Mouse (Mus musculus): ENCODE measurements around the gene Zfp207. TPM values are rescaled to one million over a fixed set of nuclear protein-coding genes. Genes with fewer than 3 reads are reported as not detected.
"Not testable (repeated sequence)": the region's sequence is repeated elsewhere in the genome, so short reads cannot be mapped to it uniquely, and the experiment has no call there.

The Zfp207 gene
- total RNA-seq (2021) (100 to 1,000 TPM; 131 to 142 TPM), polyA plus RNA-seq (2012; rRNA removed) (45.7 and 53.3 TPM in 2 replicates)
- long read RNA-seq, transcript Zfp207-201 (11 exons, 2,245 nt): major isoform, 28 of 40 reads
- long read RNA-seq, partial matches to known transcripts: 4 of 40 reads
- long read RNA-seq, other reads (novel, unspliced or antisense): 4 of 40 reads

DNA sequence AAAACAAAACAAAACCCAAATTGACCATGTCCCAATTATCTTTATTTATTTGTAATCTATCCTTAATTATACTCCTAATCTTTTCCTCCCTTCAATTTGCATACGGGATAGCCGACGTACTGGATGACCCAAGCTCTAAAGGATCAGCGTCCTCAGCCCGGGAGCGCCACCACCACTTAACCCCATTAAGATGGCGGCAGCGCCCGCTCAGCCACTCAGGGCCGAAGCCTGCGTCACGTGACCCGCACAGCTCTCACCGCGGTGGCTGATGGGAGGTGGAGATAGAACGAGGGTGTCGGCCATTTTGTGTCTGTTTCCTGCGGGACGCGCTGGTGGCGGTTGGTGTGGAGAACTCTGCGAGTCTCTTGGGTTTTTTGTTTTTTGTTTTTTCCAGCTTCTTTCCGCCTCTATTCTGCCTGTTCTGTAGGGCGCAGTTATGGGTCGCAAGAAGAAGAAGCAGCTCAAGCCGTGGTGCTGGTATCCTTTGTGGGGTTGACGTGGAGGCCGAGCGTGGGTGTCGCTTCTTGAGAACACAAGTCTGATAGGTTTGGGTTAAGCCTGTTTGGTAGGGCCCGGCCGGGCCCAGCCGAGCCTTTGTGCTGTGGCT lies at the start of gene Zfp207:
Gene Zfp207, plus strand, starts transcription at position 261 of the 607 bp plus-strand sequence.
- DNase-seq: peak; percentile 97

DNA sequence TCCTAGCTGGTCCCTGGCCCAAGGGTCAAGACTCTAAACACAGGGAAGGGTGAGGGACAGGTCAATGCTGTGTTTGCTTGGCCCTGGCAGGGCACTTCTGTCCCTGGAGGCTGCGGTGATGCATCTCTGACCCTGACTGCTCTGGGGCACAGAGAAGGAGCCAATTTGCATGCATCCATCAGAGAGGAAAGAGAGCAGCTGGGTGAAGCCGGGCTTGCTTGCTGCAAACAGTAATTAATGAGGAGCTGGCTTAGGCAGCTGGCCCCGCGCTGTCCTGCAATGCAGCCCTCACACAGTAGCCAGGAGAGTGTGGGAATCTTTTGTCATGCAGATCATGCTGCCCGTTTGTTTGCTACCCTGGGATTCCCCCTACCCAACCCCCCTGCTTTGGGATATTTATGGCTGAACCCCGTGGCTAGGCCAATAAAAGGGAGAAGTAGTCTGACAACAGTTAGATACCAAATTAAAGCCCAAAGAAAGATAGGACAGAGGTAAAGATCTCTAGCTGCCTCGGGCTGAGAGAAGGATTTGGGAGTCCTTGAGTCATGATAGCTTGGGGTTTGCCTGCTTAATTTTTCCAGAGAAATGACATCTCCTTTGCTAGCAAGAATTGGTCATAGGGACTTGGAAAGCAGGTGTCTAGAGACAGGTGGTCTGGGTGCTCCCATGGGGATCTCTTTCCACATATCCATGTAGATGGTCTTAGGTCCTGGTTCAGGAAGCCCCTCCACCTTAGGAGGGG lies 47.3 kb upstream of the Zfp207 start:
- DNase-seq: peak; percentile 79

DNA sequence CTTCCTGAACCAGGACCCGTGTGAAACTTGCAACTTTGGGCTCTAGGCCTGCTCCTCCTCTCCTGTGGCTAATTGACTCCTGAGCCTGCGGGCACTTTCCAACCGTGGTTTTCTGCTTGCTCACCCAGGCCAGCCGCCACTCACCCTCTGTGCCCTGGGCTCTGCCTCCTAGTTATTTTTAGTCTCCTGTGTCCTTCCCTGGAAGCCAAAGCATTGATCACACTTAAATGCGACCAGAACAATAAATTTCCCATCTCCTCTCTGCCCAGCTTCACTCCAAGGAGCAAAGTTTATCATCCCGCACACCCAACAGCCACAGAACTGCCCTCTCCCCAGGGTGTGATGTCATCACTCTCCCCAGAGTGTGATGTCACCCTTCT lies 46.7 kb upstream of the Zfp207 start:
- DNase-seq: peak; percentile 76

DNA sequence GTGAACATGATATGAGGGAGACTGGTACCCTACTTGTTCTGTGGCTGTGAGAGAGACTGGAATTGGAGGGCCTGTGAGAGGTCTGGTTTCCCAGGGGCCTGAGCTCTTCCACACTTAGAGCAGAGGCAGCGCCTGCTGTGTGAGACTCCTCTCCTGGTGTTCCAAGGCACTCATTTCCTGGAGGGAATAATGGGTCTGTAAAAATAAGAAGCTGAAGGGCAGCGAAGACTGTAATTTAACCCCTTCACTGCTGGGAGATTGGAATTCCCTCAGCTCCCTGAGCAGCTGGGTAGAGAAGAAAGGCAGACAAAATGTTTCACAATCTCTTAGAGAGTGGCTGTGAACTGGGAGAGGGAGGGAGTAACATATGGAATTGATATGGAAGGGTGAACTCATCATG lies 40.6 kb upstream of the Zfp207 start:
- no peak for DNase-seq

DNA sequence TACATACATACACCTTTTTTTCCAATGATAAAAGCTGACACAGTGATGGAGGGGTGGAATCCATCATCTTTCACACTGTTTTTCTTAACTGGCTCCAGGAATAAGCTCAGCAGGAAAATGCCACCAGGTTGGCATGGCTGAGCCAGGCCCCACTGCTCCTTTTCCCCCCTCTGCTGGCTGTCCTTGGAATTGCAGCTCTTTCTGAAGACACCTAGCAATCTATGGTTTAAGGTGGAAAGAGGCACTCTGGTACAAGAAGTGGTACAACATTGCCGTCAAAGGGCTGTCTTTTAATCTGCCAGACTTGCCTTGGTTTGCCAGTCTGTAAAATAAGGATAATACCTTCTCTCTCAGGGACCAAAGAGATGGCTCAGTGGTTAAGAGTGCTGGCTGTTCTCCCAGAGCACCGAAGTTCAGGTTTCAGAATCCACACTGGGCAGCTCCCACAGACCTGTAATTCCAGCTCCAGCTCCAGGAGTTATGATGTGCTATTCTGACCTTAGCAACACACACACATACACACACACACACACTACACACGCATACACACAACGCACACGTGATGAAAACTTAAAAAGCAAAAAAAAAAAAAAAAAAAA lies 31.1 kb upstream of the Zfp207 start:
- peak; percentile 85 for DNase-seq

DNA sequence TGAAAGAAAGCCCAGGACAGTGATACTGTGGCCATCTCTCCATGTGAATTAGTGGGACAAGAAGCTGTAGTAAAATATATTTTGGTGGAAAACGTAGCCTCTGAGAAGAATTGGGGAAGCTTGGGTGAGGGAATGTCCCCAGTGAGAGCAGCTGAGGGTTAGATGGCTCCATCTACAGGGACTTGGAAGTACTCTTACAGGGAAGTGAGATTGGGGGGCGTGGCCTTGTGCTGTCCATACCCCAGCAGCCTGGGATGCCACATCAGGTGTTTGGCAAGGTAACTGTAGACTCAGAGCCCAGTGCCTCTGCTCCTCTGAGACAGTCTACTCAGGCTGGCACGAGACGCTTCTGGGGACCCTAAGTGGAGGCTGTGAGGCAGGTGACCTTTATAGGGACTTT lies 28.2 kb upstream of the Zfp207 start:
- DNase-seq: no peak

DNA sequence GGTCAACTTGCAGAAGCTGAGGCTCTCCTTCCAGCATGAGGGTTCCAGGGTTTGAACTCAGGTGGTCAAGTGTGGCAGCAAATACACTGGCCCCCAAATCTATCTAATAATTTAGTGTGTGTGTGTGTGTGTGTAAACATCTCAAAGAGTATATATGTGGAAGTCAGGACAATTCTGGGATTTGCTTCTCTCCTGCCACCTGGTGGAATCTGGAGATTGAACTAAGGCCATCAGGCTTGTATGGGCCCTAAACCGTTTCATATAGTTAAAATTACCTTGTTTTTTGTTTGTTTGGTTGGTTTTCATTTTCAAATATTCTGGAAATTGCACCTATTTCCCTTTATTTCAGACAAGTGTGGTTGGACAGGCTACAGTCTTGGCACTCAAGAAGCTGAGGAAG lies 14.1 kb upstream of the Zfp207 start:
- no peak for DNase-seq

DNA sequence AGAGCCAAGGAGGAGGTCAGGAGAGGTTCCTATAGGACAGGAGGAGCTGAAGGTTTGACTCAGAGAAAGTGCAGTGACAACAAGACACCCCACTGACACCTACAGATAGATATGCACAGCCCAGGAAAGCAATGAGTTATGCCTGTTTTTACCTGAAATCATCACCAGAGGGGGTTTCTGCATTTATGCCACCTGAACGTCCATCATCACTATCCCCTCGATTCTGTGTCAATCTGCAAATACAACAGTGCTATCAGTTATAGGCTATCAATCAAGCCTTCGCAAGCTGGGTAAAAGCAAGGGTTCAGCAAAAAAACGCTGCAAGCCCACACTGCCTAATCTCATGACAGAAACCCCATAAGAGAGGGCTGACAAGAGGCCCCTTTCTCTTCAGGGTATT lies 6.4 kb upstream of the Zfp207 start:
- no peak for DNase-seq

DNA sequence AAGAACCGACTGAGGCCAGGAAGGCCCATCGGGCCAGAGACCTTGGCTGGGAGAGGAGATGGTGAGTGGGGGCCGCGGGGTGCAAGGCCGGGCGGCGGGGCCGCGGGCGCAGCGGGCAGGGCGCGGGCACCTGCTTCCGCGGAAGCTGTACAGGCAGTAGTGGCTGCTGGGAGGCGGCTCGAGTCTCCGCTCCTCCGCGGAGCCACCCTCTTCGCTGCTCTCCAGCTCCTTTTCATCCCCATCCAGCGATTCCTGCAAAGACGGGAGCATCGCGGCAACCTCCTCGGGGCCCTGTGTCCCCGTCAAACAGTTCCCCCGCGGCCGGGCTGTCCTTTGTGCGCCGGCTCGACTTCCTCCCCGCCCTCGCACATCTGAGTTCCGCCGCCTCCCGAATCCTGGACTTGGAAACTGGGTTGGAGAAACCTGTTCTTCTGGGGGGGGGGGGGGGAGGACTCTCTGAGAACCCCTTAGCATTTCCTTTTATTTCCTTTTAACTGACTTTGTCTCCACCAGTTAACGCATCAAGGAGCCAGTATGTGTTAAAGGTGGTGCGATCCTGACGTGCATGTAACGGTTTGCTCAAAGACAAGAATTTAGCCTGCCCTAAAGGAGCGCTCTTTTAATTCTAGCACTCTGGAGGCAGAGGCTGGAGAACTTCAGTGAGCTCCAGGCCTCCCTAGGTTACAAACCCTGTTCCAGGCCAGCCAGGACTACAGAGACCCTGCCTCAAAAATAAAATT lies 5.2 kb upstream of the Zfp207 start, which contains the start of gene 5730455P16Rik:
Gene 5730455P16Rik, minus strand, starts transcription at position 323 of the 740 bp plus-strand sequence.
- DNase-seq: peak; percentile 91

DNA sequence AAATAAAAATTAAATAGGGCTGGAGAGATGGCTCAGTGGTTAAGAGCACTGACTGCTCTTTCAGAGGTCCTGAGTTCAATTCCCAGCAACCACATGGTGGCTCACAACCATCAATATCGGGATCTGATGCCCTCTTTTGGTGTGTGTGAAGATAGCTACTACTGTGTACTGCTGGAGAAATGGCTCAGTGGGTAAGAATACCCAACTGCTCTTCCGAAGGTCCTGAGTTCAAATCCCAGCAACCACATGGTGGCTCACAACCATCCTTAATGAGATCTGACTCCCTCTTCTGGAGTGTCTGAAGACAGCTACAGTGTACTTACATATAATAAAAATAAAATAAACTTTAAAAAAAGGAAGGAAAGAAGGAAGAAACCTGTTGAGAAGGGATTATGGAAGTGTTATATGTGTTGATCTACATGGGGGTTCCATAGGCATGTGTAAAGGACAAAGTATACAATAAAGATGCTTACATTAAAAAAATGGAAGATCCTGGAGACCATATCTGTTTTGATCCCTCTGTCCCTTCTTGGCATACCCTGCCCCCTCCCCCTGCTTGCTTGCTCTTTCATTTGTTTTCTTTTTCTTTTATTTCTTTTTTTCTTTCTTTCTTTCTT lies 4.5 kb upstream of the Zfp207 start:
- DNase-seq: not testable (repeated sequence)

DNA sequence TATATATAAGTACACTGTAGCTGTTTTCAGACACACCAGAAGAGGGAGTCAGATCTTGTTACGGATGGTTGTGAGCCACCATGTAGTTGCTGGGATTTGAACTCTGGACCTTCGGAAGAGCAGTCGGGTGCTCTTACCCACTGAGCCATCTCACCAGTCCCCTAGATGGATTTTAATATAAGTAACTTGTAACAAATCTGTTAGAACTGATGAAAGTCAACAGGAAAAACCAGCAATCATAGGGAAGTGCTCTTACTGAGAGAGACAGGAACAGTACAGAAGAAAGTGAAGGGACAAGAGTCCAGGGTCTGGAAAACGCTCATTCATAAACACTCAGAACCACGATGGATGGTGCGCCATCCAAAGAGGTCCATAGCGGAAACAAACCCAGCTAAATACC lies 3.9 kb upstream of the Zfp207 start:
- DNase-seq: not testable (repeated sequence)

DNA sequence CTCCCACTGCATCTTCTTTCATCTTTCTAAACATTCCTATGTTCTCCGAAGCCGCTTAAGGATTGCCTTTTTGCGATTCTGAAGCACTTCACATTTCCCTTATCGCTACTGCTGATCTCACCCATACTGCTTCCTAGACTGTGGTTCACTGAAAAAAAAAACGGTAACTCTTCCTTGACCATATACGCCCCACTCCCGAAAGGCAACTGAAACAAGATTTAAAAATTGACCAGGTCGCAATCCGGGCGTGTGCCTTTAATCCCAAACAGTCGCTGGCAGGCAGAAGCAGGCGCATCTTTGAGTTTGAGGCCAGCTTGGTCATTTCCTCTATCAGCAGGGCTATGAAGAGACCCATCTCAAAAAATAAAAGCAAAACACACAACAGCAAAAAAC lies 457 bp upstream of the Zfp207 start:
- DNase-seq: peak; percentile 59

DNA sequence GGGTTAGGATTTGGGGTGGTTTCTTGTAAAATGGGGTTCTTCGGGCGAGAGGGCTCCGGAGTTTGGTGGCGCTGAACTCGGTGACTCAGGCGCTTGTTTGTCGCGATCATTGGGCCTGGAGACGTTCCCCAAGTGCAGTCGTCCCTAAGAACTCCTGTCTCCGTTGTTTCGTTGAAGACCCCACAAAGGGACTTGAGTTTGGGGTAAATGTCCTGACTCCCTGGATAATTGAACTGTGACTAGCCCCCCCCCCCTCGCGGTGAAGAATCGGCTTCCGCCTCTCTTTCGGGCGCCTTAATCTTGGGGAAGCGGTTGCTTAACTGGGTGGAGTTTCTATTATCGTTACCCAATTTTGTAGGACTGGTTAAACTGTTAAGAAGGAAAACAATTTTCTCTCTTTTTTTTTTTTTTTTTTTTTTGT lies 557 bp downstream of the Zfp207 start:
- DNase-seq: no peak

DNA sequence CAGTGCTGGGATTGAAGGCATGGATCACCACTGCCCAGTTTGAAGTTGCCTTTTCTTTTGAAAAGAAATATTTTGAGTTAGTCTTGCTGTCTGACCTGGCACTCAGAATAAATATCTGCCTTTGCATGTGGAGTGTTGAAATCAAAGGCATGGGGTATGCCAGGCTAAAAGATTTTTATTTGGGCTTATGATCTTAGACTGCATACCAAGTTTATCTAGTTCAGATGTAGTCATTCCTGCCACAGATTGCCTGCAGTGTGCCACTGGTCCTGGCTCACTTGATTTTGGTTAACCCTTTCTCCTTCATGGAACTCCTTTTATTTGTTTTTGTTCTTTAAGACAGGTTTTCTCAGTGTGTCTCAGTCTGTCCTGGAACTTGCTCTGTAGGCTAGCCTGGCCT lies 1.4 kb downstream of the Zfp207 start:
- peak; percentile 17 for DNase-seq

DNA sequence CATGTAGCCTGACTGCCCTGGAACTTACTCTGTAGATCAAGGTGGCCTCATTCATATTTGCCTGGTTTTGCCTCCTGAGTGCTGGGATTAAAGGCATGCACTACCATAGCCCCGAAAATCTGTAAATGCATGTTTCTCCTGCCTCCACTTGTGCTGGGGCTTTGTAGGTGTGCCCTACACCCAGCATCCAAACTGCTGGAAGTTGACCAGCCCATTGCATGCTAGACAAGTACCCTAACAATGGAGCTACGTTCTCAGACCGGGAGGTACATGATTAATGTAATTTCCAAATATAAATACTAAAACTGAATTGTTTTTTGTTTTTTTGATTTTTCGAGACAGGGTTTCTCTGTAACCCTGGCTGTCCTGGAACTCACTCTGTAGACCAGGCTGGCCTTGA lies 2.0 kb downstream of the Zfp207 start:
- peak; percentile 17 for DNase-seq

DNA sequence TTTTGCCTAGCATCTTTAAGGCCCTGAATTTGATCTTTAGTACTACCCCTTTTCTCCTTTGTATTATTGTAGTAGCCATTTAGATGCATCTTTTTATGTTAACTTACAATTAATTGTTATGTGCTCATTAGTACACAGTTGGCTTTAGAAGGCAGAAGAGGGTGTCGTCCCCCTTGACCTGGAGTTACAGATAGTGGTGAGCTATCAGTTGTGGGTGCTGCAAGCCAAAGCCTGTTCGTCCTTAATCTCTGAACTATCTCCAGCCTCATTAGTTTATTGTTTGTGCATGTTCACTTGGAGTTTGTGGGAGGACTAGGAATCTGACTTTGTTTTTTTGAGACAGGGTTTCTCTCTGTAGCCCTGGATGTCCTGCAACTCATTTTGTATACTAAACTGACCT lies 3.7 kb downstream of the Zfp207 start:
- DNase-seq: no peak

DNA sequence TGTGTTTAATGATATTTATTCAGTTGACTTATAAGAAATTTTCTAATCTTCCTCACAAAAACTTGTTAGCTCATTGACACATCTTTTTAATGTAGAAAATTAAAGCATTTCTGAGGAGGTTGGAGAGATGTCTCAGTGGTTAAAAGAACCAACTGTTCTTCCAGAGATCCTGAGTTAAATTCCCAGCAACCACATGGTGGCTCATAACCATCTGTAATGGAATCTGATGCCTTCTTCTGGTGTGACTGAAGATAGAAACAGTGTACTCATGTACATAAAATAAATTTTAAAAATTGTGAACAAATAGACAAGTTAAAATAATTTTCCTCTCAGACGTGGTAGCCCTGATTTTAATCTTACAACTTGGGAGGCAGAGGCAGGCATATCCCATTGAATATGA lies 6.8 kb downstream of the Zfp207 start:
- DNase-seq: no peak

DNA sequence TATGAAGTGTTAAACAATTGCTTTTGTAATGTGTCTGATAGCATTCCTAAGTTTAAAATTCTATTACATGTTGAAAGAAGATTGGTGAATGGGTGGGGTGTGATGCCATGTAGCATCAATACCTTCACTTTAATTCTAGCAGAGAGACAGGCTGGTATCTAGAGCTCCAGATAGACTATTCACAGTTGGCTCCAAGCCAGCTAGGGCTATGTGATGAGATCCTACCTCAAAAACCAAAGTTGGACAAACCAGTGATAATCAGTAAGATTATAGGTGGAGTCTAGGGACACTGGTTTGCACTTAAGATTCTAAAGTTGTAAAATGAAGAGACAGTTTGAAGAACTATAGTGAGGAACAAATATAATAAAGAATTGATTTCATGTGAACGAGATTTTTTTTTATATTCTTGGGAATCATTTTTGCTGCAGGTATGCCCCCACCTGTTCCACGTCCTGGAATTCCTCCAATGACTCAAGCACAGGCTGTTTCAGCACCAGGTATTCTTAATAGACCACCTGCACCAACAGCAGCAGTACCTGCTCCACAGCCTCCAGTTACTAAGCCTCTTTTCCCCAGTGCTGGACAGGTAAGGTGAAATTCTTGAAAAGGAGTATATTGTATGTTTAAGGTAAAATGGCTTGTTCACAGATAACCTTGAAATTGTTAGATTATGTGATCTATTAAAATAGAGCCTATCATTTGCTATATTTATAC lies 8.5 kb downstream of the Zfp207 start:
- no peak for DNase-seq

DNA sequence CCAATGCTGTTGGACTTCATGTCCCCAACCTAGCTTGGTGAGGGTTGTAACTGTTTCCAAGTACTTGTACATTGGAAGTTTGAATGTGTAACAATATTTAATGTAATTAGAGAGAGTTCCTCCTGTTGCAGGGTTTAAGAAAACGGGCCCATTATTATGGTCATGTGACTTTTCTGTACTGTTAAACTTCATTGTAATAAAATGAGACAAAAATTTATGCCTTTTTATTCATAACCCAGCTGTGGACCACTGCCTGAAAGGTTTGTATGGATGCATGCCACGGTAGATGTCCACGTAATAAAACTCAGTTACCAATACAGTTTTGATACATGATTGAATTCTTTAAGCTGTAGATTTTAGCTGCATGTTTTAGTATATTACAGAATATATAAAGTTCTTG lies 12.9 kb downstream of the Zfp207 start:
- DNase-seq: no peak

DNA sequence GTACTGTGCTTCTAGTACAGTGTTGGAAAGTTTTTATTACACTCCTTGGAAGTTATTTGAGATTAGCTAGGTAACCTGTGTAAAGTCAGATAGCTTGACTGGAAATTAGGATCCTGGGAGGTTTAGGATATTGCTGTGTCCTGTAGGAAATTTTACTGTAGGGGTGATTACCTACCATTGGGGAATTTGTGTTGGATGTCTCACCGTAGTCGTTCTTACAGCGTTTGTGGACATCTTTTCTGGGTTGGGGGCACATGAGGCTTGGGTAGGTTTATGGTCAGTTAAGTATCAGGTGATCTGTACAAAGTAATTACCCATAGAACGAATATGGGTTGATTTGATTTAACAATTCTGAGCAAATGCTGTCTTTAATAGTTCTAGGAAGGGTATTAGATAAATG lies 13.5 kb downstream of the Zfp207 start:
- no peak for DNase-seq

DNA sequence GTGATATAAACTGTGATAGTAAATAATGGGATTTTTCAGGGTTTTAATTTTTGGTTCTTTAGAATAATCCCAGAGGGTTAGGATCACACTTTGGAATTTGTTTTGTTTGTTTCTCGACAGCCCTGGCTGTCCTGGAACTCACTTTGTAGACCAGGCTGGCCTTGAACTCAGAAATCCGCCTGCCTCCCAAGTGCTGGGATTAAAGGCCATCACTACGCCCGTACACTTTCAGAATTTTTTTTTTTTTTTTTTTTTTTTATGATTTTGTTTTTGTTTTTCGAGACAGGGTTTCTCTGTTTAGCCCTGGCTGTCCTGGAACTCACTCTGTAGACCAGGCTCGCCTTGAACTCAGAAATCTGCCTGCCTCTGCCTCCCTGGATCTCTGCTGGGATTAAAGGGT lies 24.8 kb downstream of the Zfp207 start:
- not testable (repeated sequence) for DNase-seq
